Mouse (Mus musculus) G1E (cell line): ENCODE data around the gene Ugt2a3. TPM values are rescaled to one million over a fixed set of nuclear protein-coding genes. Genes with fewer than 3 reads are reported as not detected.
"Not testable (repeated sequence)": the region's sequence is repeated elsewhere in the genome, so short reads cannot be mapped to it uniquely, and the experiment has no call there.

Experiments used
- ATAC-seq: 2 replicates; pipeline ENCODE4 v1.8.0; 2016; ENCODE audit warnings: mild to moderate bottlenecking; ENCODE audit not compliant: insufficient number of reproducible peaks, poor library complexity, low FRiP score, severe bottlenecking; ENCODE audit errors: extremely low read depth
- DNase-seq: peaks from one replicate; pipeline ENCODE4 v3.0.0; 2012; ENCODE audit warnings: low spot score
- H3K27me3 ChIP-seq: 2 replicates; pipeline ENCODE4 v1.6.1; 2012; ENCODE audit warnings: mild to moderate bottlenecking, low read length, inconsistent platforms; ENCODE audit not compliant: insufficient read depth
- H3K36me3 ChIP-seq: replicated peaks from 2 replicates; pipeline ENCODE3; 2012; ENCODE audit warnings: mild to moderate bottlenecking, inconsistent platforms
- H3K4me1 ChIP-seq: 2 replicates; pipeline ENCODE4 v1.6.1; 2012; ENCODE audit warnings: low read depth, low read length, inconsistent platforms, mixed read lengths; ENCODE audit not compliant: insufficient read depth
- H3K4me3 ChIP-seq: 2 replicates; pipeline ENCODE4 v1.5.1; 2012; ENCODE audit warnings: low read depth, mild to moderate bottlenecking, inconsistent platforms, low read length, moderate library complexity, mixed read lengths
- H3K9me3 ChIP-seq: replicated peaks from 2 replicates; pipeline ENCODE4 v1.6.1; 2012; ENCODE audit warnings: inconsistent platforms
- CTCF ChIP-seq: IDR thresholded peaks from 2 replicates; pipeline ENCODE4 v1.5.1; 2012; ENCODE audit warnings: low read depth, low read length, inconsistent platforms, mixed read lengths
- GATA1 ChIP-seq: IDR thresholded peaks from 2 replicates; pipeline ENCODE4 v1.6.1; 2012; ENCODE audit warnings: borderline replicate concordance, low read length, inconsistent platforms, mixed read lengths
- GATA2 ChIP-seq: IDR thresholded peaks from 2 replicates; pipeline ENCODE4 v1.6.1; 2012; ENCODE audit warnings: low read depth, low read length, inconsistent platforms, borderline replicate concordance
- POLR2AphosphoS5 ChIP-seq: IDR thresholded peaks from 2 replicates; pipeline ENCODE4 v1.6.1; 2012; ENCODE audit warnings: low read depth, low read length, inconsistent platforms; ENCODE audit not compliant: insufficient replicate concordance
- TAL1 ChIP-seq: conservative IDR thresholded peaks from 2 replicates; pipeline ENCODE4 v1.6.1; 2012; ENCODE audit warnings: low read depth, low read length, inconsistent platforms, mixed read lengths
- polyA plus RNA-seq: library from polyadenylated mRNA; stranded (reverse); fragments of >175 nt; gene quantifications from 2 replicates; pipeline ENCODE4 v1.2.3, GENCODE M21; 2012
- total RNA-seq, 2 experiments: library from RNA; stranded (forward) in 1 of 2; stranded (reverse) in 1 of 2; fragments of 200-1000 nt in 1 of 2; fragments of >200 nt in 1 of 2; fragmentation: Nextera tagmentation in 1 of 2; gene quantifications; 2 replicates each; pipeline ENCODE4 v1.2.3; 2014 to 2017

Ugt2a3 gene
- total and polyA plus RNA-seq, 3 experiments = 0.05 TPM; not detected in 2

DNA sequence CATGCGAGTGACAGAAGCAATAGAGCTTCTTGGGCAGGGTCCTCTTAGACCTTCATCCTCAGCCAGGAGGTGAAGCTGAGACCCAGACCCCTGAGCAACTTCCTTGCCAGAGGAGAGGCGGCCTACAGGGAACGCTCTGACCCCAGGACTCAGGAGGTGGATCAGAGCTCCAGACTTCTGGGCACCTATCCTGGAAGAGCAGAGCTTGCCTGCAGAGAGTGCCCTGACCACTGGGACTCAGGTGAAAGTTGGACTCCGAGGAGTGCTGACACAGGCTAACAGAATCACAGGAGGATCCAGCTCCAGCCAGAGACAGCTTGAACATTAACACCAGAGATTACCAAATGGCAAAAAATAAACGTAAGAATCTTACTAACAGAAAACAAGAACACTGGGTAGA, 3.5 kb upstream of the Ugt2a3 start:
- DNase-seq = no peak
- no peak for TF ChIP-seq GATA2
- TF ChIP-seq CTCF = no peak
- no peak for TF ChIP-seq GATA1
- TF ChIP-seq POLR2AphosphoS5 = no peak
- no peak for TF ChIP-seq TAL1

DNA sequence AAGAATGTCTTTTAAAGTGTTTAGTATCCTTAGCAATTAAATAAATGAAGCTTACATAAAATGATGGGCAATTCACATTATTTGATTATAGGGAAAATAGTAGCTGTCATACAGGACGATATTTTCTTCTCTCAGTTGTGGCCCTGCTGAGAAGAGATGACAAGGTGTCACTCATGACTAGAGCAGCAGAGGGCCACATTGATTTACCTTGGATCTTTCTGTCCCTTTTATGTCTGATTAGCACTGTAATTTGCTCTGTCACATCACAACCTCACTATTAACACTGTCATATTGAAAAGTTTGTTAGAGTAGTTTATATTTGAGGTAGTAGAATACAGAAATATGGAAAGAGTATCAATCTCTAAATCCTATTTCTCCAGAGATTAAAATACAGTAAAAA, 1.8 kb downstream of the Ugt2a3 start:
- no peaks in the 10 kb centered on the region for H3K4me1 ChIP-seq
- ATAC-seq (no peak), DNase-seq (no peak)
- H3K9me3 ChIP-seq = peaks cover 3% of the 10 kb centered on the region; the same call in 1 of the 2 replicates
- TF ChIP-seq GATA1 (no peak), GATA2 (no peak)
- H3K27me3 ChIP-seq = no peaks in the 10 kb centered on the region
- no peaks in the 10 kb centered on the region for H3K36me3 ChIP-seq
- H3K4me3 ChIP-seq = no peak overlapping the region

More for the DNA sequence above, 3.5 kb upstream of the Ugt2a3 start:
- Histone ChIP-seq H3K4me3 (no peak overlapping the region), H3K27me3 (no peaks in the 10 kb centered on the region), H3K36me3 (no peaks in the 10 kb centered on the region), H3K4me1 (no peaks in the 10 kb centered on the region), H3K9me3 (peaks cover 9% of the 10 kb centered on the region)
- no peak for ATAC-seq

DNA sequence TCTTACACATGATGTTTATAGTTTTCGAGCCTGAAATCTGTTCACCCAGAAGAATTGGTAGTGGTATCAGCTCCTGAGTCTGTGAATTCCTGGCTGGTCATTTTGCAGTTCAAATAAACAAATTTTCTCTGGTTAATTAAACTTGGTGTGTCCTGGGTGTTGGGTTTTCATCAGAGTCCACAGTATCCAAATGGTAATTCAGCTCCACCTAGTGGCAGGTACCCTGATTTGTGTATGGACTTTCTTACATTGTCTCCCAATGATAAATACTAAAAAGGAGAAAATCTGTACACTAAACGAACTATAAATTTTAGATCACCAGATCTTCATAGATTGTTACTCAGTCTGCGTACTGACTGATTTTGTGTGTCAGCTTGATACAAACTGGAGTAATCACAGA, 3.4 kb downstream of the Ugt2a3 start:
- no peak for TF ChIP-seq GATA2
- no peak for TF ChIP-seq CTCF
- no peak for TF ChIP-seq TAL1
- no peak for TF ChIP-seq POLR2AphosphoS5
- TF ChIP-seq GATA1 = no peak
- Histone ChIP-seq H3K4me3 (no peak overlapping the region), H3K27me3 (no peaks in the 10 kb centered on the region), H3K4me1 (no peaks in the 10 kb centered on the region), H3K36me3 (no peaks in the 10 kb centered on the region), H3K9me3 (no peaks in the 10 kb centered on the region)
- ATAC-seq = no peak
- DNase-seq = no peak

DNA sequence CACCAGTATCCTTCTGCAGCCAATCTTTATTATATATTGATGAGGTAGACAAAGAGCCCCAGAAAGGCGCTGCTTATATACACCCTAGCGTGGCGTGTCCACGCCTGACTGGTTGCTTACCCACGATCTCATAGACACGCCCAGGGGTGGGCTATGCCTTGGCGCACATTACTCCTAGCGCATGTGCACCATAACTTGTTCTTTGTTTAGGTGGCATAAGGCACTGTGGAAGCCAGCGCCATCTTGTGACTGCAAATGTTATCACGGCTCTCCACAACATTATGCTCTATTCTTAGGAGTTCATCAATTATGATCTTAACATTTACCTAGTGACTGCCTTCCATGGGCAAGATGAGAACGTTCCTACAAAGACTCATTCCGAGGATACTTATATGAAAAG, 25.6 kb downstream of the Ugt2a3 start:
- H3K4me3 ChIP-seq = no peak overlapping the region
- H3K4me1 ChIP-seq = no peaks in the 10 kb centered on the region
- H3K9me3 ChIP-seq = peaks cover 5% of the 10 kb centered on the region
- H3K36me3 ChIP-seq = no peaks in the 10 kb centered on the region
- no peaks in the 10 kb centered on the region for H3K27me3 ChIP-seq
- no peak for ATAC-seq
- TF ChIP-seq CTCF = no peak
- TF ChIP-seq TAL1 = no peak
- TF ChIP-seq GATA2 = no peak
- no peak for TF ChIP-seq GATA1
- DNase-seq = no peak

DNA sequence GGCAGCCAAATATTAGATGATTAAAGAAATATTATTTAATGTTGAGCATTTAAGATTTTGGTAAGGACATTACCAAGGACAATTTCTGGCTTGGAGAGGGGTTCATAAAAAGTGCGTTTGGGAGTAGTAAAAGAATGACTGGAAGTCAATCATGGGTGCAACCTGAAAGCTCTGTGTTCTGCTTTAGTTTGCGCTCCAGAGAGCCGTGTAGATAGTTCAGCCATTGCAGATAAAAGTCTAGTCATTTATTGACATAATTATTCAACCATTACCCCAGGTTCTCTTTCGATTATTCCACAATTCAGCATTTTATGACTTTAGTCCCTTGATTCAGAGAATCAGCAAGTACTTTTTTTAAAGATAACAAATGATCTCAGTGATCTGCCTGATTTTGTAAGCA, 50.8 kb downstream of the Ugt2a3 start:
- H3K36me3 ChIP-seq, H3K27me3 ChIP-seq, H3K4me3 ChIP-seq, ATAC-seq, DNase-seq, H3K4me1 ChIP-seq, H3K9me3 ChIP-seq: not testable (repeated sequence)

DNA sequence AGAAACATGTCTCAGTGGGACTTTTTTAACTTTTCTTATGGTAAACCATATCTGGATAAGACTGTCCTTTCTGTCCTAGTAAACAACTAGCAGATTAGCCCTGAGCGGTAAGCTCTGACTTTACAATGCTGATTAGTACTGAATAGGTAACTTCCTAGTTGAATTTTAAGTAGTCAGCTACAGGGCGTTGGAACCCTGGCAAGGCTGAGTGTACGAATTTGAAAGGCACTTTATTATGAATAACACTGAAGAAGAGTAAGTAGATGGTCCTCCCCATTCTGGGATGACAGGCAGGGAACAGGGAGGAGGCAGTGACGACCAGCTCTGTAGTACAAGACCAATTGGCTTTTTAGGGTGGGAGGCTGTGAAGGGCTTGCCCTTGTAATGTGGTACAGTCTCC, 61.0 kb downstream of the Ugt2a3 start:
- H3K27me3 ChIP-seq, H3K9me3 ChIP-seq, H3K36me3 ChIP-seq, H3K4me1 ChIP-seq, ATAC-seq, DNase-seq, H3K4me3 ChIP-seq: not testable (repeated sequence)

GRCm38 (mm10) chr5:87275581-87275980, 61.4 kb downstream of the Ugt2a3 start:
- TF ChIP-seq GATA2 = no peak
- TF ChIP-seq CTCF = no peak
- TF ChIP-seq GATA1 = no peak
- no peak for TF ChIP-seq POLR2AphosphoS5
- TF ChIP-seq TAL1 = no peak
- DNase-seq (no peak), ATAC-seq (no peak)
- H3K9me3 ChIP-seq = no peaks in the 10 kb centered on the region
- H3K4me3 ChIP-seq = no peak overlapping the region
- no peaks in the 10 kb centered on the region for H3K27me3 ChIP-seq
- H3K36me3 ChIP-seq = no peaks in the 10 kb centered on the region
- H3K4me1 ChIP-seq = no peaks in the 10 kb centered on the region

Other genes with a start within 250 kb of the Ugt2a3 start
- not detected in 2 replicates for gene Ugt2b36, start 244.6 kb downstream of the Ugt2a3 start, total RNA-seq (2014; fragmentation: Nextera tagmentation)
- gene Ugt2b36, start 244.6 kb downstream of the Ugt2a3 start, total RNA-seq (2017) = 0.16 TPM in 1 of 2 replicates, not detected in the other
- gene Ugt2b36, start 244.6 kb downstream of the Ugt2a3 start, polyA plus RNA-seq = not detected in 2 replicates
- not detected in 2 replicates for gene Ugt2b5, start 196.9 kb downstream of the Ugt2a3 start, total RNA-seq (2014; fragmentation: Nextera tagmentation)
- 0.06 TPM in 1 of 2 replicates, not detected in the other for gene Ugt2b5, start 196.9 kb downstream of the Ugt2a3 start, total RNA-seq (2017)
- not detected in 2 replicates for gene Ugt2b5, start 196.9 kb downstream of the Ugt2a3 start, polyA plus RNA-seq
- not detected in 2 replicates for gene Ugt2b37, start 82.4 kb downstream of the Ugt2a3 start, total RNA-seq (2014; fragmentation: Nextera tagmentation)
- 0.11 TPM in 1 of 2 replicates, not detected in the other for gene Ugt2b37, start 82.4 kb downstream of the Ugt2a3 start, total RNA-seq (2017)
- not detected in 2 replicates for gene Ugt2b37, start 82.4 kb downstream of the Ugt2a3 start, polyA plus RNA-seq
- gene Ugt2b38, start 87.0 kb upstream of the Ugt2a3 start, total RNA-seq (2014; fragmentation: Nextera tagmentation) = not detected in 2 replicates
- not detected in 2 replicates for gene Ugt2b38, start 87.0 kb upstream of the Ugt2a3 start, total RNA-seq (2017)
- not detected in 2 replicates for gene Ugt2b38, start 87.0 kb upstream of the Ugt2a3 start, polyA plus RNA-seq
- not detected in 2 replicates for gene Ugt2a2, start 145.1 kb upstream of the Ugt2a3 start, total RNA-seq (2014; fragmentation: Nextera tagmentation)
- not detected in 2 replicates for gene Ugt2a2, start 145.1 kb upstream of the Ugt2a3 start, total RNA-seq (2017)
- gene Ugt2a2, start 145.1 kb upstream of the Ugt2a3 start, polyA plus RNA-seq = not detected in 2 replicates
- gene Gm43638, start 149.6 kb upstream of the Ugt2a3 start, total RNA-seq (2014; fragmentation: Nextera tagmentation) = not detected in 2 replicates
- not detected in 2 replicates for gene Gm43638, start 149.6 kb upstream of the Ugt2a3 start, total RNA-seq (2017)
- not detected in 2 replicates for gene Gm43638, start 149.6 kb upstream of the Ugt2a3 start, polyA plus RNA-seq
- not detected in 2 replicates for gene Ugt2a1, start 153.7 kb upstream of the Ugt2a3 start, total RNA-seq (2014; fragmentation: Nextera tagmentation)
- gene Ugt2a1, start 153.7 kb upstream of the Ugt2a3 start, total RNA-seq (2017) = not detected in 2 replicates
- gene Ugt2a1, start 153.7 kb upstream of the Ugt2a3 start, polyA plus RNA-seq = not detected in 2 replicates
- gene Sult1b1, start 201.0 kb upstream of the Ugt2a3 start, total RNA-seq (2014; fragmentation: Nextera tagmentation) = not detected in 2 replicates
- gene Sult1b1, start 201.0 kb upstream of the Ugt2a3 start, total RNA-seq (2017) = 0.05 TPM in 1 of 2 replicates, not detected in the other
- gene Sult1b1, start 201.0 kb upstream of the Ugt2a3 start, polyA plus RNA-seq = not detected in 2 replicates
- not detected in 2 replicates for gene Sult1d1, start 231.8 kb upstream of the Ugt2a3 start, total RNA-seq (2014; fragmentation: Nextera tagmentation)
- gene Sult1d1, start 231.8 kb upstream of the Ugt2a3 start, total RNA-seq (2017) = 0.11 TPM in 1 of 2 replicates, not detected in the other
- gene Sult1d1, start 231.8 kb upstream of the Ugt2a3 start, polyA plus RNA-seq = not detected in 2 replicates